Mouse (Mus musculus) G1E (cell line): ENCODE data around the gene Unc45a. TPM values are rescaled to one million over a fixed set of nuclear protein-coding genes. Genes with fewer than 3 reads are reported as not detected.

Source experiments
- ATAC-seq: 2 replicates; pipeline ENCODE4 v1.8.0; 2016; ENCODE audit warnings: mild to moderate bottlenecking; ENCODE audit not compliant: insufficient number of reproducible peaks, poor library complexity, low FRiP score, severe bottlenecking; ENCODE audit errors: extremely low read depth
- DNase-seq: peaks from one replicate; pipeline ENCODE4 v3.0.0; 2012; ENCODE audit warnings: low spot score
- H3K27me3 ChIP-seq: 2 replicates; pipeline ENCODE4 v1.6.1; 2012; ENCODE audit warnings: mild to moderate bottlenecking, low read length, inconsistent platforms; ENCODE audit not compliant: insufficient read depth
- H3K36me3 ChIP-seq: replicated peaks from 2 replicates; pipeline ENCODE3; 2012; ENCODE audit warnings: mild to moderate bottlenecking, inconsistent platforms
- H3K4me1 ChIP-seq: 2 replicates; pipeline ENCODE4 v1.6.1; 2012; ENCODE audit warnings: low read depth, low read length, inconsistent platforms, mixed read lengths; ENCODE audit not compliant: insufficient read depth
- H3K4me3 ChIP-seq: 2 replicates; pipeline ENCODE4 v1.5.1; 2012; ENCODE audit warnings: low read depth, mild to moderate bottlenecking, inconsistent platforms, low read length, moderate library complexity, mixed read lengths
- H3K9me3 ChIP-seq: replicated peaks from 2 replicates; pipeline ENCODE4 v1.6.1; 2012; ENCODE audit warnings: inconsistent platforms
- CTCF ChIP-seq: IDR thresholded peaks from 2 replicates; pipeline ENCODE4 v1.5.1; 2012; ENCODE audit warnings: low read depth, low read length, inconsistent platforms, mixed read lengths
- GATA1 ChIP-seq: IDR thresholded peaks from 2 replicates; pipeline ENCODE4 v1.6.1; 2012; ENCODE audit warnings: borderline replicate concordance, low read length, inconsistent platforms, mixed read lengths
- GATA2 ChIP-seq: IDR thresholded peaks from 2 replicates; pipeline ENCODE4 v1.6.1; 2012; ENCODE audit warnings: low read depth, low read length, inconsistent platforms, borderline replicate concordance
- POLR2AphosphoS5 ChIP-seq: IDR thresholded peaks from 2 replicates; pipeline ENCODE4 v1.6.1; 2012; ENCODE audit warnings: low read depth, low read length, inconsistent platforms; ENCODE audit not compliant: insufficient replicate concordance
- TAL1 ChIP-seq: conservative IDR thresholded peaks from 2 replicates; pipeline ENCODE4 v1.6.1; 2012; ENCODE audit warnings: low read depth, low read length, inconsistent platforms, mixed read lengths
- polyA plus RNA-seq: library from polyadenylated mRNA; stranded (reverse); fragments of >175 nt; gene quantifications from 2 replicates; pipeline ENCODE4 v1.2.3, GENCODE M21; 2012
- total RNA-seq, 2 experiments: library from RNA; stranded (forward) in 1 of 2; stranded (reverse) in 1 of 2; fragments of 200-1000 nt in 1 of 2; fragments of >200 nt in 1 of 2; fragmentation: Nextera tagmentation in 1 of 2; gene quantifications; 2 replicates each; pipeline ENCODE4 v1.2.3; 2014 to 2017

Unc45a gene
- total and polyA plus RNA-seq, 3 experiments = 19.9 to 37.4 (median 27.1) TPM

DNA sequence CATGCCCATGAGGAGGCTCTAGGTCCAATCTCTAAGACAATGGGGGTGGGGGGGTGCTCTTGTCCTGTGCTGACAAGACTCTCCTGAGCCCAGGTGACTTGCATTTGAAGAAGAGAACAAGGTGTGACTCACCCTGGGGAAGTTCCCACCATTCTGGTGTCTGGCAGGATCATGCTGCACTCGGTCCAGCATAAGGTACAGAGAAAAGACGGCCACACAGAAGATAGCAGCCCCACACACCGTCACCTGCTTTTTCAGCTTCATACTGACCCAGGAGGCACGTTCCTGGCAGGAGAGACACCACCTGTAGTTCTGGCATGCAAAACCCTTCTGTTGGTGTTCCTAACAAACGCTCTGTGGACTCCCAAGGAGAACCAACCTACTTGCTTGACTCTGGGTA is 28.7 kb upstream of the Unc45a start:
- DNase-seq (no peak), ATAC-seq (no peak)
- peaks cover 47% of the 10 kb centered on the region for H3K36me3 ChIP-seq
- no peak overlapping the region for H3K4me3 ChIP-seq
- H3K27me3 ChIP-seq = no peaks in the 10 kb centered on the region; the same call in 1 of the 2 replicates
- H3K4me1 ChIP-seq = peaks cover 57% of the 10 kb centered on the region
- H3K9me3 ChIP-seq = no peaks in the 10 kb centered on the region
- TF ChIP-seq GATA1 = no peak
- no peak for TF ChIP-seq GATA2
- TF ChIP-seq CTCF = no peak
- no peak for TF ChIP-seq POLR2AphosphoS5

DNA sequence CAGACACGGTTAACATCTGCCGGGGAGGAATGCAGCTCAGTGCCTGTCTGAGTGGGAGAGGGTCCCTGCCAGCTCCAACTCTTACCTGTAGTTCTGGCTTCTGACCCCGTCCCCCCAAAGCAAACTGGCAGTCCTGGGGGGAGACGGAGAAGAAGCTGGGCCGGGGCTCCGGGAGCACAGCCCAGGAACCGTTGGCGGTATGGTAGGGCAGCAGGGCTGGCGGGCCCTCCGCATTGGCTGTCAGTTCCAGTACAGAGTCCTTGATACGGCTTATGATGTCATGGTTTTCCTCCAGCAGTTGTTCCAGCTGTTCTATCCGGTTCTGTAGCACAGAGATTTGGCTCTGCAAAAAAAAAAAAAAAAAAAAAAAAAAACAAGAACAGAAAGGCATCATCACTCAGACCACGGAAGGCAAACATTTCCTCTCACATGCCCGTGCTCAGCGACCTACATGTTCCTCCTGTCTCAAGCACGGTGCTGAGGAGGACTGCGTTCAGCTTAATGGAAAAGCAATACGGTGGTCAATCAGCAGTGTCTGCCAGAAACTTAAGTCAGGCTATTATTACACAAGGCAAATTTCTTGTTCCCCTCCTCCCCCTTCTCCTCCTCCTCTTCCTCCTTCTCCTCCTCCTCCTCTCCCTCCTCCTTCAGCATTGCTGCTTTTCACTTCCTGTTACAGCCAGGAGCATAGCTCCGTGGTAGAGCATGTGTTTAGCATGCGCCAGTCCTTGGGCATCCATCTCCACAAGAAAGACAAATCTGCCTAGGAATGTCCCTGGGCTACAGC is 28.0 kb upstream of the Unc45a start:
- ATAC-seq (no peak; the same call in 1 of the 2 replicates), DNase-seq (no peak)
- peaks cover 50% of the 10 kb centered on the region for H3K4me1 ChIP-seq
- H3K9me3 ChIP-seq = no peaks in the 10 kb centered on the region
- peaks cover 53% of the 10 kb centered on the region for H3K36me3 ChIP-seq
- no peaks in the 10 kb centered on the region; the same call in 1 of the 2 replicates for H3K27me3 ChIP-seq
- no peak for TF ChIP-seq GATA1
- no peak for TF ChIP-seq POLR2AphosphoS5
- no peak for TF ChIP-seq GATA2
- no peak overlapping the region for H3K4me3 ChIP-seq

DNA sequence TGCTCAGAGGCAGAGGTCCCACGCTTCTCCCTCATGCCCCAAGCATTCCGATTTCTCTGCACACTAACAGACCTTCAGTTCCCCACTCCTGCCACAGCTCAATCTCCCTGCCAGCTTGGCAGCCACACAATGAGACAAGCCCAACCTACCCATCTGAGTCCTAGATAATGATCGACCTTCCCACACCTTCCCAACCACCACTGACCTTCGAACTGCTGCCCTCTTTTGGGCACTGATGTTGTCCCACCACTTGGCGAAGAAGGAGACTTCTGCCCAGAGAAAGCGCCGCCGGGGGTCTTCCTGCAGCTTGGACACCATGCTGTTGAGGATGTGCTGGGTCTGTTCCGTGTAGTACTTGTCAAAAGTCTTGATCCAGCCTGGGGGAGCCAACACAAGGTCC is 27.2 kb upstream of the Unc45a start:
- DNase-seq = no peak
- H3K27me3 ChIP-seq = no peaks in the 10 kb centered on the region; the same call in 1 of the 2 replicates
- no peak overlapping the region for H3K4me3 ChIP-seq
- ATAC-seq = no peak
- H3K36me3 ChIP-seq = peaks cover 62% of the 10 kb centered on the region
- H3K9me3 ChIP-seq = no peaks in the 10 kb centered on the region
- TF ChIP-seq CTCF (no peak), GATA2 (no peak), POLR2AphosphoS5 (no peak), GATA1 (no peak), TAL1 (no peak)
- H3K4me1 ChIP-seq = peaks cover 42% of the 10 kb centered on the region

DNA sequence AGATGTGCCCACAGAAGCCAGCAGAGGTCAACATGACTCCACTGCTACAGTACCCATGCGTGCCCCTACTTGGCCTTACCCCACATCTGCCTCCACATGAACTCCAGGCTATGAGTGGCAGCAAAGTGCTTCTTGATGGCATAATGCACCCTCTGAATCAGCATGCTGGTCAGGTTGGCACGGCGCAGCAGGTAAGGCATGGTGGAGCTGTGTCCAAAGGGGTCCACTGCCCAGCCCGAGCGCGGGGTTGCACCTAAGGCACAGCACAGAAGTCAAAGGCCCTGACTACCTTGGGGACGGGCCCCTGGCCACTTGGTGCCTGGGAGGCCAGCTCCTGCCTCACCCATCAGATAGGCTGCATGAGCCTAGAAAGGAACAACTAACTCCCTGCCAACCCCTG is 26.4 kb upstream of the Unc45a start:
- DNase-seq (no peak), ATAC-seq (no peak)

DNA sequence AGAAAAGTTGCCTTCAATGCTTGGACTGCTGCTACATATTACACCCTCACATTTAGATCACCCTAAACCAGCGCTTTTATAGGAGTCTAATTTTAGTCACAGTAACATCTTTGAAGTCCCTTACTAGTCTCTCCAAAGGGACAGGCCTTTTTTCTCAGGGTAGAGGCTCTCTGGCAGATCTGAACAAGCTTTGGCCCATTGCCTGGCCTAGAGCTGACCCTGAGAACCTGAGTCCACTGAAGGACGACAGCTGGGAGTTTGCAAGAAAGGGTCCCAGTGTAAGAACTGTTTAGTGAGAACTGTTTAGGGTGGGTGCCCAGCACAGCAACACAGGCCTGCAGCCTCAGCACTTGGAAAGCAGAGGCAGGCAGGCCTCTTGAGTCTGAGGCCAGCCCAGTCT is 25.0 kb upstream of the Unc45a start:
- Histone ChIP-seq H3K9me3 (no peaks in the 10 kb centered on the region), H3K4me1 (peaks cover 23% of the 10 kb centered on the region), H3K36me3 (peaks cover 84% of the 10 kb centered on the region), H3K27me3 (no peaks in the 10 kb centered on the region; the same call in 1 of the 2 replicates), H3K4me3 (no peak overlapping the region)
- DNase-seq = no peak
- no peak for ATAC-seq
- TF ChIP-seq GATA1 (no peak), CTCF (no peak), TAL1 (no peak)

More for the DNA sequence above, 26.4 kb upstream of the Unc45a start:
- Histone ChIP-seq H3K36me3 (peaks cover 69% of the 10 kb centered on the region), H3K9me3 (no peaks in the 10 kb centered on the region), H3K27me3 (no peaks in the 10 kb centered on the region; the same call in 1 of the 2 replicates), H3K4me3 (no peak overlapping the region), H3K4me1 (peaks cover 35% of the 10 kb centered on the region)
- TF ChIP-seq GATA1 = no peak
- no peak for TF ChIP-seq CTCF
- no peak for TF ChIP-seq GATA2

DNA sequence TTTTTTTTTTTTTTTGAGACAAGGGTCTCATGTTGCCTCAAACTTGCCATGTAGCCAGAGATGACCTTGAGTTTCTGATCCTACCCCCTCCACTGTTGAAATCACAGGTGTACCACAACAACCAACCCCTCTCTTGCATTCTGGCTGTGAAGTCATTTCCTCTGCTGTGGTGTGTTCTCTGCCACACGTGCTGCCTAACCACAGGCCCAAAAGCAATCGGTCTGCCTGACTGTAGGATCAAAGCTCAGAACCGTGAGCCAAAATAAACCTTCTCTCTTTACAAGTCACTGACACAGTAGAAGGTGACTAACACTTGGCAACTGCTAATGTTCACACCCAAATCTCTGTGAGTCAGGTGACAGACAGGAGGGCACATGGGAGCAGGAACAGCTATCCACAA is 19.6 kb upstream of the Unc45a start:
- Histone ChIP-seq H3K9me3 (no peaks in the 10 kb centered on the region), H3K36me3 (peaks cover 95% of the 10 kb centered on the region)
- DNase-seq = no peak

DNA sequence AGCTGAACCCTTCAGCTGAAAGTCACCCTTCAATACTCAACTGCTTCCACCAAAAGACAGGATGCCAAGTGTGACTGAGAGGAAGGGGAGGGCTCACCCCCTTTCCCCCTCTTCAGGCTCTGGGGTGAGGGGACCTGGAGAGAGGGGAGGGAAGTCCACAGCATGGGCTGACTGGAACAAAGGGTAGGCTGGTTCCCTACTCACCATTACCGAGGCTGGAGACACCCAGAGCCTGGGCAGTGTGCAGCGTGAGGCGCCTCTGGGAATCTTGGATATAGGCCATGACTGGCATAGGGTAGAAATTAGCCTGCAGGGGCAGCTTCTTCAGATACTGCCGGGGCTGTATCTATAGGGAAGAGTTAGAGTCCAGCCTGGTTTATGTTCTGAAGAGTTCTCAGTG is 17.2 kb upstream of the Unc45a start:
- no peak for TF ChIP-seq POLR2AphosphoS5
- no peak for TF ChIP-seq TAL1
- no peak for TF ChIP-seq GATA2
- TF ChIP-seq CTCF = no peak
- TF ChIP-seq GATA1 = no peak
- H3K27me3 ChIP-seq = no peaks in the 10 kb centered on the region; the same call in 1 of the 2 replicates

More for the DNA sequence above, 19.6 kb upstream of the Unc45a start:
- Histone ChIP-seq H3K4me3 (no peak overlapping the region), H3K4me1 (no peaks in the 10 kb centered on the region), H3K27me3 (no peaks in the 10 kb centered on the region; the same call in 1 of the 2 replicates)
- TF ChIP-seq CTCF (no peak), GATA1 (no peak), TAL1 (no peak), POLR2AphosphoS5 (no peak), GATA2 (no peak)
- no peak for ATAC-seq

More for the DNA sequence above, 17.2 kb upstream of the Unc45a start:
- no peak for ATAC-seq
- Histone ChIP-seq H3K4me3 (no peak overlapping the region), H3K4me1 (peaks cover 3% of the 10 kb centered on the region; the same call in 1 of the 2 replicates), H3K9me3 (no peaks in the 10 kb centered on the region), H3K36me3 (peaks cover 95% of the 10 kb centered on the region)
- DNase-seq = no peak
